Mouse (Mus musculus) bone marrow, adult 2 months (tissue): ENCODE measurements at regions not wholly inside any gene's neighbourhood (a gene's known extent, or its start where the extent isn't known, plus 50 kb on each side); places are given as distances from the start of the nearest gene placed in this dataset.

Experiments used
- CTCF ChIP-seq: fragments of 200-500 bp; IDR thresholded peaks from 2 replicates; pipeline ENCODE4 v1.5.1; 2011; ENCODE audit warnings: low read length, control low read depth; ENCODE audit not compliant: control insufficient read depth, insufficient read depth
- POLR2A ChIP-seq: fragments of 200-500 bp; IDR thresholded peaks from 2 replicates; pipeline ENCODE4 v1.6.1; 2011; ENCODE audit warnings: low read depth, mild to moderate bottlenecking, control low read depth, low read length, borderline replicate concordance; ENCODE audit not compliant: control insufficient read depth

- TF ChIP-seq CTCF = no peak
- no peak for TF ChIP-seq POLR2A
Measured at GRCm38 (mm10) chr15:62104653-62105052, 1181.8 kb upstream of the A1bg start.
